Mouse (Mus musculus) retina, postnatal 1 day (tissue): ENCODE measurements around the gene Spef1.

ENCODE experiments used
- DNase-seq: peaks from one replicate; pipeline ENCODE4 v3.0.0-alpha.2; 2012

Gene Spef1

GRCm38 (mm10) chr2:131205521-131206182, 18.6 kb upstream of the Spef1 start:
- no peak for DNase-seq

DNA sequence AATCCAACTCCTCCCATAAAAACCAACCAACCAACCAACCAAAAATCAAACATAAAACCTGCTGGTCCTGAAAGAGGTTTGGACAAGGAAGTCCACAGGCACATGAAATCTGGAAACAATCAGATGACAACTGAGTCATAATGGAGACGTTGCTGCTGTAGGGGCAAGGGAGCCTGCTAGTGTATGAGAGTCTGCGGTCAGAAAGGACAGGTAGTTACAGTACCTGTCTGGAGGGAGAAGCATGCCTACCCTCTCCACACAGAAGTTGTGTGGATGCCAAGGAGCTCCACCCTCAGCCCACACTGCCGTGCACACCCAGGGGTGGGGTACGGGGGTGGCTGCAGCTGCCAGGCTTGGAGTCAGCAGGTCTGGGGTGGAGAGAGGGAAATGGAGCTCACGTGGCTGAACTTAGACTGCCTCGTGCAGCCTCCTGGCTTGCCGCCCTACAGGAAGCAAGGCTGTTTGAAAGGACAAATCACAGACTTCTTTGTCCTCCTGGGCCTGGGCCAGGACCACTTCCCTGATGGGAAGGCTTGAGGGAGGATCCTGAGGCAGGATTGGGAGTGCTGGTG, 17.4 kb upstream of the Spef1 start:
- peak; percentile 26 for DNase-seq

GRCm38 (mm10) chr2:131203816-131204409, 16.8 kb upstream of the Spef1 start:
- DNase-seq = no peak

DNA sequence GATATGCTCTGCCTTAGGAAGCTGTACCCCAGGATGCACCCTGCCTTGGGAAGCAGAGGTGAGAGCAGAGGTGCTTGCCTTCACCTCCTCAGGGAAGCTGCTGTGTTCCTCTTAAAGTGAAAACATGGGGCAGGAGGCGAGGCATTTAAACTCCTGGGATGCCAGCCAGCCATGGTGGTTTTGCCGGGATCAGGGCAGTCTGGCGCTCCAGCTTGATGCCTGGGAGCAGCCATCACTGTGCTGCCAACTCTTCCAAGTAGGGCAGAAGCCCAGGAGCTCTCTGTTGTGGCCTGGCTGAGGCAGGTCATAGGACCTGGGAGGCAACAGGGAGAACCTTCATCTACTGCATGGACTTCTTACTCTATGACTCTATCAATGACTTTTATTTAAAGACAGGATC, 14.2 kb upstream of the Spef1 start:
- DNase-seq = no peak

- DNase-seq = no peak
Measured at GRCm38 (mm10) chr2:131200710-131201109, 13.6 kb upstream of the Spef1 start.

DNA sequence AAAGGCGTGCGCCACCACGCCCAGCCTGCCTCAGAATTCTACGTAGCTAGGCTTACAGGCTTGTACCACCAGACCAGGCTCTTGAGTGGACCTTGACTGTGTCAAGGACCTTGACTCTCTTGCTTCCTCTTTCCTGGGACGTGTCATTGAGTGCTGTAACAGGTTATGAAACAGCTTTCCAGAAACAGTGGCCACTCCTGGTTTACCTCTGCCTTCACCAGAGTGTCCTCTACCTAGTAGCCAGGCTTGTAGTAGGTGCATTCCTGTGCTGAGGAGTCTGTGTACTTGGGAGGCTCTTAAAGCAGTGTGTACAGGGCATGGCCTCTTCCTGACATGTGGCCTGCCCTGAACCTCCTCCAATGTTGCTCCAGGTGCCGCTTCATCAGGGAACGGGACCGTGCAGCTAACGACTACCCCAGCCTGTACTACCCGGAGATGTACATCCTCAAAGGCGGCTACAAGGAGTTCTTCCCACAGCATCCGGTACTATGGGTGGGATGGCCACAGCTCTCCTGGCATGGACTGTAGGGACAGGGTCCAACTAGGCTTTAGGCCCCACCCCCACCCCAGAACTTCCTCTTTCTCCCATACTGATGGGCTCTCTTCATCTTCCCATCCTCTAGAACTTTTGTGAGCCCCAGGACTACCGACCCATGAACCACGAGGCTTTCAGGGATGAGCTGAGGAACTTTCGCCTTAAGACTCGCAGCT, 9.7 kb upstream of the Spef1 start:
- no peak for DNase-seq

DNA sequence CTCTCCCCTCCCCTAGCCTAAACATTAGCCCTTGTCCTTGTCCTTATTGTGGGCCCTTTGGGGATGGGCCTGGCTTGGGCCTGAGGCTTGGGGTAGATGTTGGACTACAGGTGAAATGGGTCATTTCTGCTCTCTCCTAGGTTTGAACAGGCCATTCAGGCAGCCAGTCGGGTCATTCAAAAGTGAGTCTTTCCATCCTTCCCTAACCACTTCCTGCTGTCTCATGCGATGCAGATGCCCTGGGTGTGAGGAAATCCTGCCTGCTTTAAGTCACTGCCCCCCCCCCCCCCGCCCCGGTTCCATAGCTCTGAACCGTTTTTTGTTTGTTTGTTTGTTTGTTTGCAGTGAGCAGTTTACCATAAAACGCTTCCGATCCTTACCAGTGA, 3.9 kb upstream of the Spef1 start:
- no peak for DNase-seq

GRCm38 (mm10) chr2:131190344-131191004, 3.4 kb upstream of the Spef1 start:
- peak; percentile 88 for DNase-seq

GRCm38 (mm10) chr2:131189521-131190309, 2.6 kb upstream of the Spef1 start:
- peak; percentile 26 for DNase-seq

GRCm38 (mm10) chr2:131188311-131188710, 1.2 kb upstream of the Spef1 start:
- no peak for DNase-seq

- DNase-seq = no peak
Measured at GRCm38 (mm10) chr2:131187602-131187922, 480 bp upstream of the Spef1 start.

GRCm38 (mm10) chr2:131186343-131186742, 739 bp downstream of the Spef1 start:
- no peak for DNase-seq

GRCm38 (mm10) chr2:131179990-131180587, 7.0 kb downstream of the Spef1 start, which contains the start of gene Cenpb:
Gene Cenpb, minus strand, starts transcription at chr2:131180067.
- peak; percentile 92 for DNase-seq

DNA sequence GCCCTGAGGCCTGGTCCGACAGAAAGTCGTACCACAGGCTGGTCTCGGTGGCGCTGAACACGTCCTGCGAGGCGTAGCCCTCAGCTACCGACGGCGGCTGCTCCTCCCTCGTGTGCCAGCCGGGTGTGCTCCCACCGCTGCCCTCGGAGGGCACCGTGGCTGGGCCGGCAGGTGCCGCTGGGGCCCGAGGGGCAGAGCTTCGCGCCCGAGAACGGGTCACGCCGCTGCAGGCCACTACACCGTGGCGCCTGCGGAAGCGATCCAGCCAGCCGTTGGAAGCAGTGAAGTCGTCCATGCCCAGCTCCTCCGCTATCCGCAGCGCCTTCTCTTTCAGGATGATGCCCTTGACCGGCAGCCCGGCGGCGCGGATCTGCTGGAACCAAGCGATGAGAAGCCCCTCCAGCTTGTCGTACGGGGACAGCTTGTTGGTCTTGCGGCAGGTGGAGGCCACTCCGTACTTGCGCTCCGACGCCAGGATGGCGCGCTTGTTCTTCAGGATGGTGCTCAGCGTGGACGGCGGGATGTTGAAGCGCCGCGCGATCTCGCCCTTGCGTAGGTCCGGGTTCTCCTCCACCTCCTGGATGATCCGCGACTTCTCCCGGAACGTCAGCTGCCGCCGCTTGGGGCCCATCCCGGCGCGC, 7.7 kb downstream of the Spef1 start:
- peak; percentile 84 for DNase-seq

DNA sequence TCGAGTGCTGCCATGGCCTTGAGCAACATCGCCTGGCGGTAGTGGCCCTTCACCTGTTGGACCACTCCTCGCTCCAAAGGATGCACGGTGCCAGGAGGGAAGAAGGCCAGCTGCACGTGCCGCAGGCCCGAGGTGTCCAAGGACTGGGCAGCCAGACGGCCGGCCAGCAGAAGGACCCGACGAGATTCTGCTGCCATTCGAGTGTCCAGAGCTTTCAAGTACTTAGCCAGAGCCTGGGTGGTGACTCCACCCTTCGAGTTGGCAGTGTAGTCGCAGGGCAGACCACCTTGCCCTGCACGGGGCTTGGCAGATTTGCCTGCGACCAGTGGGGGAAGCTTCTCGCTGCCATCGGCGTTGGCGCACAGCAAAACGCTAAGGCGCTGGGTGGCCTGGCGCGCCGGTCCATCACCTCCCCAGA, 8.2 kb downstream of the Spef1 start:
- no peak for DNase-seq

GRCm38 (mm10) chr2:131177932-131178331, 9.2 kb downstream of the Spef1 start:
- DNase-seq = no peak

- no peak for DNase-seq
Measured at GRCm38 (mm10) chr2:131176491-131176890, 10.6 kb downstream of the Spef1 start.

- no peak for DNase-seq
Measured at GRCm38 (mm10) chr2:131175945-131176309, 11.2 kb downstream of the Spef1 start.

- no peak for DNase-seq
Measured at GRCm38 (mm10) chr2:131175286-131175944, 11.7 kb downstream of the Spef1 start.

- peak; percentile 93 for DNase-seq
Measured at GRCm38 (mm10) chr2:131174700-131175099, 12.4 kb downstream of the Spef1 start.

- DNase-seq = no peak
Measured at GRCm38 (mm10) chr2:131172322-131172721, 14.8 kb downstream of the Spef1 start.
